10 mouse cellular contexts compared by ENCODE assay signal in the genomic region with DNA sequence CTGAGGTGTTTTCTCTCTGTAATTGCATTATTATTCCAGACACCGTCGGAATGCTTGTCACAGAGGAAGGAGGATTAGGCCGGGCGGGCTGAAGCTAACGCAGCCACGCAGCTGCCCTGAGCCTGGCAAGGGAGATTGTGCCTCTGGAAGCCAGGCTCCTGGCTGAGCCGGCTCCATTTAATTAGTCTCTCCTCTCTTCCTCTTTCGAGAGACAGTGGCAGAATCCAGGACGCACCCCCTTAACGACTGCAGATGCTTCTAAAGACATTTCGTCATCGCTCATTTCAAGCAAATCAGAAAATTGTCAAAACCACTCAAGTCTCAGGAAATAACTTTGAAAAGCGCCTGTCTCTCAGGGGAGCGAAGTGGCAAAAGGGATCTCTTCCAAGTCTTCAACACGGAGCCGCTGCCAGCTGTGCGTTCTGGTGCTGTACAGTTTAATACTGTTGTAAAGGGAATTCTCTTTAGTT. TPM values are rescaled to one million over a fixed set of nuclear protein-coding genes. Genes with fewer than 3 reads are reported as not detected.
A peak's percentile ranks its signal among the peaks of the same experiment; 100 is the strongest.
DNase-seq lines count a peak whose midpoint lies in the region; ATAC-seq lines count a peak whose summit lies in the region.
"Had no signal": no experiment of that assay in that cellular context is flagged by ENCODE, and none has a peak within 500 bp of the region (broad histone marks: within the 10 kb centered on the region; RNA-seq: fewer than 3 reads in every experiment).

No protein-coding gene starts in this region.

- ATAC-seq in frontal cortex, adult (ENCODE audit: low TSS enrichment), result peak; percentile 70
- ATAC-seq in limb, embryonic 11.5 days (ENCODE audit: insufficient number of reproducible peaks, low FRiP score, low TSS enrichment, low read depth), result no peak

- peaks cover 15% of the 10 kb centered on the region for H3K4me1 ChIP-seq in limb, embryonic 11.5 days (ENCODE audit: control insufficient read depth, insufficient read depth, low read length)

- H3K4me2 ChIP-seq in limb, embryonic 11.5 days (ENCODE audit: low read depth, severe bottlenecking), result no peak overlapping the region
- H3K4me2 ChIP-seq: heart, embryonic 13.5 days had no signal

- no peaks in the 10 kb centered on the region for H3K36me3 ChIP-seq in limb, embryonic 11.5 days (ENCODE audit: control insufficient read depth, insufficient read depth, low read length)
- H3K36me3 ChIP-seq: heart, embryonic 13.5 days had no signal

- H3K4me3 ChIP-seq in limb, embryonic 11.5 days (ENCODE audit: low read depth, low read length), result no peak overlapping the region
- H3K4me3 ChIP-seq: heart, embryonic 13.5 days had no signal

- no peak for DNase-seq in frontal cortex, postnatal 10 days (ENCODE audit: low spot score in 2 of 2)
- peak; percentile 47 to 50 for DNase-seq in right cerebral cortex, postnatal 10 days (ENCODE audit: low spot score in 2 of 2)
- DNase-seq in right cerebral cortex, postnatal 36 days (ENCODE audit: low spot score in 2 of 2), result no peak
- DNase-seq in limb, embryonic 11.5 days (ENCODE audit: low spot score), result peak; percentile 38
- peak; percentile 59 for DNase-seq in retina, adult 2 months (ENCODE audit: low read depth, low spot score)
- DNase-seq in layer of hippocampus, adult 9-10 months (ENCODE audit: low spot score), result no peak
- DNase-seq in B cell, adult 2 months, result no peak
- DNase-seq: cerebellum, postnatal 36 days had no signal

- H3K9ac ChIP-seq in limb, embryonic 11.5 days (ENCODE audit: low read length), result no peak overlapping the region

- H3K9me3 ChIP-seq in limb, embryonic 11.5 days (ENCODE audit: control insufficient read depth, low read length), result no peaks in the 10 kb centered on the region
- H3K9me3 ChIP-seq: heart, embryonic 13.5 days had no signal

- H3K27ac ChIP-seq in limb, embryonic 11.5 days (replicated peaks; ENCODE audit: low read depth, low read length), result no peak overlapping the region; the same call in 1 of the 2 replicates

- WGBS in limb, embryonic 11.5 days, result 37% methylated on average over 17 of the region's 17 CpGs

- H3K27me3 ChIP-seq in limb, embryonic 11.5 days (ENCODE audit: control insufficient read depth, insufficient read depth, low read length), result no peaks in the 10 kb centered on the region
- H3K27me3 ChIP-seq: heart, embryonic 13.5 days had no signal

RNA-seq across cellular contexts. Expression of gene Galnt10, which starts 51.0 kb away (rescaled TPM):
- polyA plus RNA-seq in limb, embryonic 11.5 days (2014; fragmentation: Nextera tagmentation; extraction: Ambion mirVana), result 13.9 and 15.6 TPM in 2 replicates

Comparison
In these comparisons a context has a peak if more than half of its experiments do, and no peak if none do; other contexts are left out.
1. DNase-seq: peak in right cerebral cortex, postnatal 10 days (2 of 2), limb, embryonic 11.5 days (single experiment) and retina, adult 2 months (single experiment); none in frontal cortex, postnatal 10 days (0 of 2), right cerebral cortex, postnatal 36 days (0 of 2), layer of hippocampus, adult 9-10 months (single experiment) and B cell, adult 2 months (0 of 2).